Mouse (Mus musculus): ENCODE data around the gene Aip.
"Not testable (repeated sequence)": the region's sequence is repeated elsewhere in the genome, so short reads cannot be mapped to it uniquely, and the experiment has no call there.

Gene Aip

GRCm38 (mm10) chr19:4091383-4091782 lies 34.3 kb downstream of the Aip start:
- DNase-seq (ENCODE audit: low spot score in 2 of 2) = no peak

- no peak for DNase-seq (ENCODE audit: low spot score in 2 of 2)
These were observed 35.2 kb downstream of the Aip start for GRCm38 (mm10) chr19:4090446-4090845.

GRCm38 (mm10) chr19:4089128-4089527 lies 36.5 kb downstream of the Aip start:
- DNase-seq (ENCODE audit: low spot score in 2 of 2) = no peak

- no peak for DNase-seq (ENCODE audit: low spot score in 2 of 2)
These were observed 37.5 kb downstream of the Aip start for GRCm38 (mm10) chr19:4088146-4088545.

GRCm38 (mm10) chr19:4087090-4087489 lies 38.6 kb downstream of the Aip start:
- DNase-seq (ENCODE audit: low spot score in 2 of 2) = no peak

- DNase-seq (ENCODE audit: low spot score in 2 of 2) = no peak
These were observed 39.5 kb downstream of the Aip start for GRCm38 (mm10) chr19:4086156-4086555.

- DNase-seq (ENCODE audit: low spot score in 2 of 2) = no peak
These were observed 40.7 kb downstream of the Aip start for GRCm38 (mm10) chr19:4084984-4085383.

- DNase-seq (ENCODE audit: low spot score in 2 of 2) = no peak
These were observed 41.8 kb downstream of the Aip start for GRCm38 (mm10) chr19:4083826-4084225.

GRCm38 (mm10) chr19:4083316-4083715 lies 42.3 kb downstream of the Aip start:
- DNase-seq (ENCODE audit: low spot score in 2 of 2) = no peak

GRCm38 (mm10) chr19:4082219-4082965 lies 43.3 kb downstream of the Aip start:
- no peak for DNase-seq (ENCODE audit: low spot score in 2 of 2)

- no peak for DNase-seq (ENCODE audit: low spot score in 2 of 2)
These were observed 44.3 kb downstream of the Aip start, which contains the start of gene Cabp2 for GRCm38 (mm10) chr19:4081394-4081793. TSS of gene Cabp2 (plus strand) at chr19:4081578.

- DNase-seq (ENCODE audit: low spot score in 2 of 2) = no peak
These were observed 45.1 kb downstream of the Aip start for GRCm38 (mm10) chr19:4080511-4081009.

- DNase-seq (ENCODE audit: low spot score in 2 of 2) = peak in 1 of 2 experiments; percentile 50
These were observed 46.1 kb downstream of the Aip start for GRCm38 (mm10) chr19:4079594-4079993.

- DNase-seq (ENCODE audit: low spot score in 2 of 2) = no peak
These were observed 50.1 kb downstream of the Aip start for GRCm38 (mm10) chr19:4075531-4075930.

- no peak for DNase-seq (ENCODE audit: low spot score in 2 of 2)
These were observed 52.8 kb downstream of the Aip start for GRCm38 (mm10) chr19:4072706-4073424.

- DNase-seq (ENCODE audit: low spot score in 2 of 2) = no peak
These were observed 54.3 kb downstream of the Aip start for GRCm38 (mm10) chr19:4071406-4071805.

GRCm38 (mm10) chr19:4070756-4071155 lies 54.9 kb downstream of the Aip start:
- no peak for DNase-seq (ENCODE audit: low spot score in 2 of 2)

GRCm38 (mm10) chr19:4070311-4070710 lies 55.3 kb downstream of the Aip start:
- DNase-seq (ENCODE audit: low spot score in 2 of 2) = no peak

GRCm38 (mm10) chr19:4068717-4069410 lies 56.8 kb downstream of the Aip start:
- DNase-seq (ENCODE audit: low spot score in 2 of 2) = no peak

GRCm38 (mm10) chr19:4068242-4068641 lies 57.4 kb downstream of the Aip start:
- DNase-seq (ENCODE audit: low spot score in 2 of 2) = not testable (repeated sequence)

GRCm38 (mm10) chr19:4066877-4067276 lies 58.8 kb downstream of the Aip start:
- DNase-seq (ENCODE audit: low spot score in 2 of 2) = no peak

- no peak for DNase-seq (ENCODE audit: low spot score in 2 of 2)
These were observed 59.4 kb downstream of the Aip start for GRCm38 (mm10) chr19:4066280-4066679.
